Mouse (Mus musculus) stomach, postnatal 0 days (tissue): ENCODE measurements around the gene Xlr5b.
"Not testable (repeated sequence)": the region's sequence is repeated elsewhere in the genome, so short reads cannot be mapped to it uniquely, and the experiment has no call there.

Source experiments
- CTCF ChIP-seq: IDR thresholded peaks from 2 replicates; pipeline ENCODE4 v1.5.1; 2016; ENCODE audit warnings: antibody characterized with exemption, low read depth, mild to moderate bottlenecking, moderate library complexity
- EP300 ChIP-seq: optimal IDR thresholded peaks from 2 replicates; pipeline ENCODE3; 2016; ENCODE audit warnings: antibody characterized with exemption

DNA sequence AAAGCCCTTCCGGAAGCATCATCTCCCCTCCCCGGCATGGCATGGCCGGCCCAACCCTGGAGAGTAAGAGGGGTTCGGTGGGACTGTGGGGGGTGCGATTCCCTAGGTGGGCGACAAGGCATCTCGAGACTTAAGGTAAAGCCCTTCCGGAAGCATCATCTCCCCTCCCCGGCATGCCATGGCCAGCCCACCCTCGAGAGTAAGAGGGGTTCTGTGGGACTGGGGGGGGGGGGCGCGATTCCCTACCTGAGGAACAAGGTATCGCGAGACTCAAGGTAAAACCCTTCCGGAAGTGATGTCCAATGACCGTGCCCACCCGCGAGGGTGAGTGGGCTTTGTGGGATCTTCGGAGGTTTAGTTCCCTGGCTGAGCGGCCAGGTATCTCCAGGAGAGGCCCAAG is at the start of gene Xlr5b:
- not testable (repeated sequence) for TF ChIP-seq CTCF, EP300
